Mouse (Mus musculus) embryonic facial prominence, embryonic 12.5 days (tissue): ENCODE measurements at regions not wholly inside any gene's neighbourhood (a gene's known extent, or its start where the extent isn't known, plus 50 kb on each side); places are given as distances from the start of the nearest gene placed in this dataset.

Experiments used
- ATAC-seq: fragments of 200-750 bp; cut with Nextera tagmentation; 2 replicates; pipeline ENCODE4 v1.8.0; 2017; ENCODE audit not compliant: insufficient number of reproducible peaks, insufficient read depth, low FRiP score, low TSS enrichment
- H3K27ac ChIP-seq: fragments of 300-500 bp; sonication (generic); 2 replicates; pipeline ENCODE4 v1.5.1; 2016; ENCODE audit warnings: mild to moderate bottlenecking
- H3K27me3 ChIP-seq: fragments of 300-500 bp; sonication (generic); 2 replicates; pipeline ENCODE4 v1.6.1; 2016; ENCODE audit warnings: mild to moderate bottlenecking, moderate library complexity
- H3K36me3 ChIP-seq: fragments of 300-500 bp; sonication (generic); 2 replicates; pipeline ENCODE4 v1.6.1; 2016; ENCODE audit warnings: mild to moderate bottlenecking
- H3K4me1 ChIP-seq: fragments of 300-500 bp; sonication (generic); 2 replicates; pipeline ENCODE4 v1.6.1; 2016
- H3K4me2 ChIP-seq: fragments of 300-500 bp; sonication (generic); replicated peaks from 2 replicates; pipeline ENCODE4 v1.6.1; 2016; ENCODE audit warnings: mild to moderate bottlenecking, moderate library complexity
- H3K4me3 ChIP-seq: fragments of 300-500 bp; sonication (generic); 2 replicates; pipeline ENCODE4 v1.5.1; 2016; ENCODE audit warnings: mild to moderate bottlenecking
- H3K9ac ChIP-seq: fragments of 300-500 bp; sonication (generic); 2 replicates; pipeline ENCODE4 v1.6.1; 2016; ENCODE audit warnings: mild to moderate bottlenecking, moderate library complexity
- H3K9me3 ChIP-seq: fragments of 300-500 bp; sonication (generic); 2 replicates; pipeline ENCODE4 v1.6.1; 2016; ENCODE audit warnings: mild to moderate bottlenecking, moderate library complexity
- WGBS: fragments of 180-500 bp; shearing (Covaris S2); methylation state at CpG from one replicate; pipeline ENCODE4 v1.1.7; 2016; 5-methylcytosine and 5-hydroxymethylcytosine counted together

DNA sequence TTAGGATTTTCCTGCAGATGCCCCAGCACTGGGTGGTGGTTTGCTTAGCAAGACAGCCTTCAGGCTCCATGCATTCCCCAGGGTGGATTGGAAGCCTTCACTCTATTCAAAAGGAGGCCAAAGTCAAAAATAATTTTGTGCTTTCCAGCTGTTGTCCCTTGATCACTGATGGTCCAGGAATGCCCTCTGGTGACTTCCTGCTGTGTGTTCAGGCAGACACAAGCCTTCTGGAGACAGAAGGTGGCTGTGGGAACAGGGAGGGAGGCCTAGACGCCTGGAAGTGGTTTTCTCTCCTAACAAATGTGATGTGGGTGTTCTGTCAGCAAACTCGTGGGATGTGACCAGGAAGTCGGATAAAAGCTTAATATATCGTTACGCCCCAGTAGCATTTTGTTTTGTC is 81.3 kb downstream of the Atp6ap1l start:
- H3K9ac ChIP-seq, result no peak overlapping the region
- H3K4me1 ChIP-seq, result no peaks in the 10 kb centered on the region
- no peak overlapping the region for H3K4me2 ChIP-seq
- no peak overlapping the region for H3K27ac ChIP-seq
- no peak for ATAC-seq
- H3K4me3 ChIP-seq, result no peak overlapping the region
- no peaks in the 10 kb centered on the region for H3K9me3 ChIP-seq
- WGBS, result 51% methylated on average over 5 of the region's 5 CpGs
- no peaks in the 10 kb centered on the region for H3K36me3 ChIP-seq
- no peaks in the 10 kb centered on the region for H3K27me3 ChIP-seq

DNA sequence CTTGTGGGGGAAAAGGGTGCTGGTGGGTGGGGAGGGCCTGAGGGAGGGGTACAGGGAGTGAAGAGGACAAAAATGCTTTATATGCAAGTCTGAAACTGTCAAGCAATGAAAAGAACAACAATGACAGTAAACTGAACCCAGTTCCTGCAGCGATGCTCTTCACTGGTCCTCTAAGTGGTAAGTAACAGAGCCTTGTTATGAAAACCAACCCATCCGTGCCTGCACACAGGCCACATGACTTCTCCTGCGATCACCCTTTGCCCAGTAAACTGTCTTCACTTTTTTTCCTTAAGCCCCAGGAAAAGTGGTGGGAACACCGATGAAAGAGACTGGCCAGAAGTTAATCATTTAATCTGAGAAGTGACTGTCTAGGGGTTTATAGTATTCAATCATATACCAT is 83.3 kb downstream of the Atp6ap1l start:
- WGBS, result 79% methylated on average over 4 of the region's 4 CpGs
- H3K4me2 ChIP-seq, result no peak overlapping the region
- no peak overlapping the region for H3K4me3 ChIP-seq
- H3K4me1 ChIP-seq, result no peaks in the 10 kb centered on the region
- H3K36me3 ChIP-seq, result no peaks in the 10 kb centered on the region
- ATAC-seq, result no peak
- no peaks in the 10 kb centered on the region for H3K27me3 ChIP-seq
- no peaks in the 10 kb centered on the region for H3K9me3 ChIP-seq
- H3K27ac ChIP-seq, result no peak overlapping the region
- H3K9ac ChIP-seq, result no peak overlapping the region

DNA sequence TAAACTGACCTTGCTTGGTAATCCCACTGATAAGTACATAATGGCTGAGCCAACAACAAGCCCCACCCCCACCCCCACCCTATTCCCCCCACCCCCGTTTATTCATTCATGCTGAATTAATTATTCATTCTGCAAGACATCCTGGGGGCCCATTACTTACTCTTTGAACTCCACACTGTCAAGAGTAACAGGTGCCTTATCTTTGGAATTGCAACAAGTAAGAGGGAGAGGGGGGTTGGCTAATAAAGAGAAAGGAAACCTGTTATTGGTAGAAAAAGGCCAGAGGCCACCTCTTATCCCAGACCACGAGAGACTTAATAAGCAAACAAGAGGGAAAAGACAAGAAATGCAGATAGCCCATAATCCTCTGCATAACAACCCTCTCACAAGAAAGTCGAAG is 84.7 kb downstream of the Atp6ap1l start:
- Histone ChIP-seq H3K36me3 (no peaks in the 10 kb centered on the region), H3K9me3 (no peaks in the 10 kb centered on the region), H3K27me3 (no peaks in the 10 kb centered on the region), H3K27ac (no peak overlapping the region), H3K4me3 (no peak overlapping the region), H3K4me1 (no peaks in the 10 kb centered on the region), H3K9ac (no peak overlapping the region), H3K4me2 (no peak overlapping the region)
- no peak for ATAC-seq
- 35% methylated on average over 3 of the region's 3 CpGs for whole genome bisulfite sequencing

DNA sequence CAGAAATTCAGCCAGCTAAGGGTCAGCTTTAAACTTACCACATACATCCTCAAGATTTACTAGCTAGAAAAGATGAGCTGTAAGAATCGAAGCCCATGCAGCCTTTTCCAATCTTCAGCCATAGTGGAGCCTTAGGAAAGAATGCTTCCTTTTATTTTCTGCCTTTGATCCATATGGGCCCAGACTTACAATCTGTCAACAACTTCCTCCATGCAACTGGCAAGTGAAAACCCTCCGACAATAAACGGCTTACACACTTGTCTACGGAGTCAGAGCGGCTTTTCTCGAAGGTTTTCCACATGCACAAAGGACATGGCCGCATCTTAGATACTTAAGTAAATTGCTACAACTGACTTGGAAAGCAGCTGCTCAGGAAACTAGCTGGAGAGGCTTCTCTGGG is 85.2 kb downstream of the Atp6ap1l start:
- WGBS, result 44% methylated on average over 7 of the region's 7 CpGs
- Histone ChIP-seq H3K9me3 (no peaks in the 10 kb centered on the region), H3K36me3 (no peaks in the 10 kb centered on the region), H3K9ac (no peak overlapping the region), H3K27ac (no peak overlapping the region), H3K4me2 (no peak overlapping the region), H3K27me3 (no peaks in the 10 kb centered on the region), H3K4me1 (no peaks in the 10 kb centered on the region), H3K4me3 (no peak overlapping the region)
- no peak for ATAC-seq

DNA sequence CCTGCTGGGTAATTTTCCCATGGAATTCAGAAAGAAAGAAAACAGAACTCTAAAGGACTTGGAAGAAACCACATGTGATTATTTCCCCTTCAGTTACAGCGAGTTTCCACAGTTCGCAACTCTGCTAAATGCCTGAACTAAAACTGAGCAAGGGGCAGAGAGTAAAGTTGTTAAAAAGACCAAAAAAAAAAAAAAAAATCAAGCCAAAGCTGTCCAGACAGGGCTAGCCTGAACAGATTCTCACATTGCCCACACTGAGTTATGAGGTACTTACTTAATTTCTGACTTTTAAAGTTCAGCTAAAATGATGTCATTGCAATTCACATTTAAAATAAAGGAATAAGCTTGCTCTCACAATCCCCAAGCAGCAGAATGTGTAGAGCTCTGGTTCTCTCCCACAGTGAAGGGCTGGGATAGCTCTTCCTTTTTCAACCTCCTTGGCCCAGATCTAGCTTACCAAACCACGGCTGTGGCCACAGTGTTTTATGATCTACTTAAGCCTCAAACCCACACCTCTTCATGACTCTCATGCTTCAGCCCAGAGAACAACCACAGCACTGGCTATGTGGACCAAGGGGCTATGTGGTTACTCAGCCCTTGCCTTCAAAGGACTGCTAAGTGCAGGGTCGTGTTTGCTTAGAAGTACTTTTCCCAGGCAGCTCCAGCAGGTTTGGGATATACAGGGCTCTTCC is 90.8 kb downstream of the Atp6ap1l start:
- 69% methylated on average over 4 of the region's 4 CpGs for WGBS
- Histone ChIP-seq H3K36me3 (no peaks in the 10 kb centered on the region), H3K27ac (no peak overlapping the region; the same call in 1 of the 2 replicates), H3K4me1 (no peaks in the 10 kb centered on the region), H3K9me3 (no peaks in the 10 kb centered on the region), H3K9ac (no peak overlapping the region), H3K4me3 (no peak overlapping the region), H3K27me3 (no peaks in the 10 kb centered on the region), H3K4me2 (no peak overlapping the region)
- no peak for ATAC-seq

DNA sequence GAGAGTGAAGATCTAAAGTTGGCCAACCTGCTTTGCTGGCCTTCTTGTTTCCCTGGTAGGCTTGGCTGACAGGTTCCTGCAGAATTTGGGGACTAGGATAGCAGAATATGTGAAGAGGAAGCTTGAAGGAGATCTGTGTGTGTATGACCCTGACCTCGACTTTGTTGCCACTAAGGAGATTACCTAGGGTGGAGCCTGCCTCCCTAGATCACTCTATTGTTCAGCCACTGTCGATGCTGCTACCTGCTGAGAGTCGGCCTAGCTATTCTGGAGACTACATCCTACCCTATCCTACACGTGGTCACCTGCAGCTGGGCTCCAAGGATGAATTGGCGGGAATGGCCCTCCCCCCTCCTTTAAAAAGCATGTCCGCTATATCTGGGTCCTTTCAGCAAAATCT is 95.1 kb downstream of the Atp6ap1l start:
- 72% methylated on average over 6 of the region's 6 CpGs for WGBS
- no peak overlapping the region for H3K4me3 ChIP-seq
- ATAC-seq, result no peak
- H3K4me2 ChIP-seq, result no peak overlapping the region
- no peak overlapping the region for H3K27ac ChIP-seq
- no peaks in the 10 kb centered on the region for H3K4me1 ChIP-seq
- no peaks in the 10 kb centered on the region for H3K36me3 ChIP-seq
- no peaks in the 10 kb centered on the region for H3K27me3 ChIP-seq
- no peaks in the 10 kb centered on the region for H3K9me3 ChIP-seq
- no peak overlapping the region for H3K9ac ChIP-seq

DNA sequence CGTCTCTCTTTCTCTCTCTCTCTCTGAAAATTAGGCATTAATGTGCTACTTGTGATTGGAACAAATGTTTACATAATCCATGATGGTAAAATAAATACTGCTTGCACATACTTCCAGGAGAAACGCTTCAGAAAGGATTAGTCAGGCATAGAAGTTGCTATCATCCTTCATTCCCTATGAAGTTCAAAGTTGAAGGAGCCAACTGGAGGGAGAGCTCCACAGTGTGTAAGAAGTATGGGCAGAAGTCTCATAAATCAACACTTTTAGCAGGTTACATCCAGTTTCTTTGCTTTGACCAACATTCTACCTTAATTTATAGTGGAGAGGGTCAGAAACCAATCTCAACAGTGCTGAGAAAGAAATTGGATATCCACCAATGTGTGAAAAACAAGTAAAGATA is 105.5 kb downstream of the Atp6ap1l start:
- no peaks in the 10 kb centered on the region for H3K27me3 ChIP-seq
- no peak overlapping the region for H3K4me3 ChIP-seq
- no peak for ATAC-seq
- H3K9me3 ChIP-seq, result no peaks in the 10 kb centered on the region
- 54% methylated on average over 2 of the region's 2 CpGs for WGBS
- peaks cover 11% of the 10 kb centered on the region; the same call in 1 of the 2 replicates for H3K4me1 ChIP-seq
- 0 out of 2 replicates have a peak overlapping the region, but pooled peaks have one; percentile 30 for H3K27ac ChIP-seq
- H3K4me2 ChIP-seq, result no peak overlapping the region
- H3K36me3 ChIP-seq, result no peaks in the 10 kb centered on the region
- H3K9ac ChIP-seq, result no peak overlapping the region

DNA sequence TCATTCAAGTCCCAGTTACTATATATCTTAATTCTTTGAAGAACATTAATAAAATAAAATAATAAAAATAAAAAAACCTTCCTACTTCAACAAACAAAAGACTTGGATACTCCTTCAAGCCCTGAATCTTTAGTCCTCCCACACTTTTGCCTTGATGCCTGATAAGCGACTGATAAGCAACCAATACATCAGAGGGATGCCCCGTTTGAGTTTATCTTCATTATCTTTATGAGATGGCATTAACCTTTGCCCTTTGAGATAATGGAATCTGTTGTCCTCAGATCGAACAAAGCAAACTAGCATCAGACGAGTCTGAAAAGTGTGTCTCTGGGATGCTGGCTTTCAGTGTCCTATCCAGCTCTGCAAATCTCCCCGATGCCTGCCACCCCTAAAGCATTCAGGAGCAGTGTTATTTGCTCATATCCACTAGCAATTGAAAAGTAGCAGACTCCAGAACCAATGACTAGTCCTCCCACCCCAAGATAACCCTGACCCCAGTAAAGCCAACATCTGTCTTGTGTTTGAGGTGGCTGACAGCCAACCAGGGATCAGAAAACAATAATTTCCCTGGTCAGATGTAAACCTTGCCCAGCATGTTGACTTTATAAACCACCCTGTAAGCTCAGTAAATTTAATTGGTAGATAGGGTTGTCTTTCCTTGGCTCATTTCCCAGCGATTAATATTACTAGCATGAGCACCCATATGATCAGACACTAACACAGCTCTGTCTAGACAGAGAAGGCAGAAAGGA is 106.2 kb downstream of the Atp6ap1l start:
- Histone ChIP-seq H3K4me2 (no peak overlapping the region), H3K4me3 (no peak overlapping the region), H3K4me1 (peaks cover 11% of the 10 kb centered on the region; the same call in 1 of the 2 replicates), H3K9me3 (no peaks in the 10 kb centered on the region), H3K27ac (peak overlapping the region; percentile 30; the same call in 1 of the 2 replicates), H3K36me3 (no peaks in the 10 kb centered on the region), H3K9ac (no peak overlapping the region), H3K27me3 (no peaks in the 10 kb centered on the region)
- WGBS, result 38% methylated on average over 6 of the region's 6 CpGs
- ATAC-seq, result peak; percentile 72; the same call in 1 of the 2 replicates

DNA sequence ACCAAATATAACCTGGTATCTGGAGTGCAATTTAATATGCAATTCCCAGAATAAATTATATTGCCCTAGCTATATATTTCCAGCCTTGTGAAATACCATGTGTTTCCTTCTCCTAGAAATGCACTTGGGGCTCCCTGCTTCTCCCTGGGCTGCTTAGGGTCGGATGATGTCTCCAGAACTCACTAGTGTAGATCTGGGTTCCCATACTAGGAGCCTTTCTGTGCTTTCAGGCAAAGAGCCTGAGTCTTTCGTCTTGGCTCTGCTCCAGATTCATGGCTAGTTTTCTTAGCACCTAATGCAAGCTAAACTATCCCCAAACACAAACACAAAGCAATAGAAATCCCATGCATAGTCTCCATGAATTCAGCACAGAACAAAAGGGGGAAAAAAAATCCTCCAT is 106.8 kb downstream of the Atp6ap1l start:
- 67% methylated on average over 2 of the region's 2 CpGs for WGBS

DNA sequence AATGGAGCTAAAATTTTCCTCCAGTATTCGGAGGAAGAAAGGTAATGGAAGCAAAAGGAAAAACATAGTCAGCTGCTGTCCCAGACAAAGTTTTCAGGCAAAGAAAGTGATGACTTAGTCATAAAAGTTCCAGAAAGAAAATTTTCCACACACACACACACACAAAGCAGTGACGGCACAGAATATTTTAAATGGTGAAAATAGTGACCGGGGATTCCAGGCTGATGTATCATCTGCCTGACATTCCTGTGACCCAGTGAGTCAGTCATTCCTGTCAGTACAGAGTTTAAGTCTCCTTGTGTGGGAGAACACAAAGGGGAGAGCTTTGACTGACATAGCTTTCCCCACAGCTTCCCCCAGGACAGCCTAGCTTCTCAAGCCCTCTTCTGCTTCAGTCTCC is 107.9 kb downstream of the Atp6ap1l start:
- H3K36me3 ChIP-seq, result no peaks in the 10 kb centered on the region
- no peak overlapping the region for H3K9ac ChIP-seq
- H3K4me3 ChIP-seq, result no peak overlapping the region
- ATAC-seq, result no peak
- no peaks in the 10 kb centered on the region for H3K27me3 ChIP-seq
- no peak overlapping the region for H3K4me2 ChIP-seq
- peaks cover 11% of the 10 kb centered on the region; the same call in 1 of the 2 replicates for H3K4me1 ChIP-seq
- WGBS, result 85% methylated on average over 3 of the region's 3 CpGs
- H3K9me3 ChIP-seq, result no peaks in the 10 kb centered on the region
- H3K27ac ChIP-seq, result no peak overlapping the region

More for the DNA sequence above, 106.8 kb downstream of the Atp6ap1l start:
- H3K9ac ChIP-seq, result no peak overlapping the region
- no peaks in the 10 kb centered on the region for H3K9me3 ChIP-seq
- H3K36me3 ChIP-seq, result no peaks in the 10 kb centered on the region
- H3K4me1 ChIP-seq, result peaks cover 11% of the 10 kb centered on the region; the same call in 1 of the 2 replicates
- no peaks in the 10 kb centered on the region for H3K27me3 ChIP-seq
- H3K4me2 ChIP-seq, result no peak overlapping the region
- no peak overlapping the region for H3K4me3 ChIP-seq
- no peak overlapping the region for H3K27ac ChIP-seq
- no peak for ATAC-seq

DNA sequence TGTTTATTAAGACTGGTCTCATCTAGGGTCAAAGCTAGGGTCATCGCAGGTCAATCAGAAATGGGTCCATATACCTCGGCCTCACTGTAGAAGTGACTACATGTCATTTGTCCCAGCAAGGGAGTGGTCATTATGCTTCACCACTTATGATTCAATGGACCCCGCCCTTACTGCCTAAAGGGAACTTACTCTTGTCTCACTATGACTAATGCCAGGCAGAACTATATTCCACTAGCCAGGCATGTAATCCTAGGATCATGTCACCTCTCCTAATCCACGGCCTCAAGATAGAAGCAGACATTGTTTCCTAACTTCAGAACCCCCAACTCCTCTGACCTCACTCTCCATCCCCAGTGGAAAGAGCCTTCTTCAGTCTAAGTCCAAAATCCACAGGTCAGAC is 108.3 kb downstream of the Atp6ap1l start:
- 95% methylated on average over 4 of the region's 4 CpGs for WGBS
- H3K9ac ChIP-seq, result no peak overlapping the region
- H3K27ac ChIP-seq, result no peak overlapping the region
- H3K4me2 ChIP-seq, result no peak overlapping the region
- peaks cover 11% of the 10 kb centered on the region; the same call in 1 of the 2 replicates for H3K4me1 ChIP-seq
- H3K4me3 ChIP-seq, result no peak overlapping the region
- ATAC-seq, result no peak
- no peaks in the 10 kb centered on the region for H3K9me3 ChIP-seq
- H3K27me3 ChIP-seq, result no peaks in the 10 kb centered on the region
- no peaks in the 10 kb centered on the region for H3K36me3 ChIP-seq

DNA sequence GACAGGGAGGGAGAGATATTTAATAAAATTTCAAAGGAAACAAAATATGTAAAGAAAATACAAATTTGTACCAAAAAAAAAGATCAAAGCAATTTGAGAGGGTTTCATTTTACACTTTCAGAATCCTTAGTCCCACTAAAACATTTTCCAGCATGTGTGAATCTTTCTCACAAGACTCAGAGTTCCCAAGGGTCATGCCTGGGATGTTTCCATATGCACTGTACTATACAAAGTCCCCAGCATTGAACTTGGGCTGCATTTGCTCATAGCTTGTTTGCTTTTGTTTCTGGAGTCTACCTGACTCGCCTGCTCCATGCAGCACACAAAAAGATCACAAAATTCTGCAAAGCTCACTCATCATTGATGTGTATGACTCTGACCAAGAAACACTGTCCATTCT is 122.7 kb downstream of the Atp6ap1l start:
- Histone ChIP-seq H3K9me3 (no peaks in the 10 kb centered on the region), H3K27ac (peak overlapping the region; percentile 38; the same call in 1 of the 2 replicates), H3K27me3 (no peaks in the 10 kb centered on the region), H3K36me3 (no peaks in the 10 kb centered on the region), H3K9ac (no peak overlapping the region), H3K4me2 (no peak overlapping the region), H3K4me3 (no peak overlapping the region), H3K4me1 (peaks cover 5% of the 10 kb centered on the region; the same call in 1 of the 2 replicates)
- WGBS, result 58% methylated on average over 1 of the region's 1 CpGs
- ATAC-seq, result no peak; the same call in 1 of the 2 replicates
